Mouse (Mus musculus) embryonic facial prominence, embryonic 12.5 days (tissue): Measurements from ENCODE around the gene Susd5. TPM values are rescaled to one million over a fixed set of nuclear protein-coding genes. Genes with fewer than 3 reads are reported as not detected.

Experiments used
- ATAC-seq: fragments of 200-750 bp; cut with Nextera tagmentation; 2 replicates; pipeline ENCODE4 v1.8.0; 2017; ENCODE audit not compliant: insufficient number of reproducible peaks, insufficient read depth, low FRiP score, low TSS enrichment
- H3K27ac ChIP-seq: fragments of 300-500 bp; sonication (generic); 2 replicates; pipeline ENCODE4 v1.5.1; 2016; ENCODE audit warnings: mild to moderate bottlenecking
- H3K27me3 ChIP-seq: fragments of 300-500 bp; sonication (generic); 2 replicates; pipeline ENCODE4 v1.6.1; 2016; ENCODE audit warnings: mild to moderate bottlenecking, moderate library complexity
- H3K36me3 ChIP-seq: fragments of 300-500 bp; sonication (generic); 2 replicates; pipeline ENCODE4 v1.6.1; 2016; ENCODE audit warnings: mild to moderate bottlenecking
- H3K4me1 ChIP-seq: fragments of 300-500 bp; sonication (generic); 2 replicates; pipeline ENCODE4 v1.6.1; 2016
- H3K4me2 ChIP-seq: fragments of 300-500 bp; sonication (generic); replicated peaks from 2 replicates; pipeline ENCODE4 v1.6.1; 2016; ENCODE audit warnings: mild to moderate bottlenecking, moderate library complexity
- H3K4me3 ChIP-seq: fragments of 300-500 bp; sonication (generic); 2 replicates; pipeline ENCODE4 v1.5.1; 2016; ENCODE audit warnings: mild to moderate bottlenecking
- H3K9ac ChIP-seq: fragments of 300-500 bp; sonication (generic); 2 replicates; pipeline ENCODE4 v1.6.1; 2016; ENCODE audit warnings: mild to moderate bottlenecking, moderate library complexity
- H3K9me3 ChIP-seq: fragments of 300-500 bp; sonication (generic); 2 replicates; pipeline ENCODE4 v1.6.1; 2016; ENCODE audit warnings: mild to moderate bottlenecking, moderate library complexity
- WGBS: fragments of 180-500 bp; shearing (Covaris S2); methylation state at CpG from one replicate; pipeline ENCODE4 v1.1.7; 2016; 5-methylcytosine and 5-hydroxymethylcytosine counted together
- polyA plus RNA-seq: library from polyadenylated mRNA; unstranded; fragments of >200 nt; fragmentation: Nextera tagmentation; extraction: Ambion mirVana; gene quantifications from 2 replicates; pipeline ENCODE4 v1.2.1, GENCODE M21; 2016

Gene Susd5
- 6.4 and 9.2 TPM in 2 replicates for polyA plus RNA-seq

DNA sequence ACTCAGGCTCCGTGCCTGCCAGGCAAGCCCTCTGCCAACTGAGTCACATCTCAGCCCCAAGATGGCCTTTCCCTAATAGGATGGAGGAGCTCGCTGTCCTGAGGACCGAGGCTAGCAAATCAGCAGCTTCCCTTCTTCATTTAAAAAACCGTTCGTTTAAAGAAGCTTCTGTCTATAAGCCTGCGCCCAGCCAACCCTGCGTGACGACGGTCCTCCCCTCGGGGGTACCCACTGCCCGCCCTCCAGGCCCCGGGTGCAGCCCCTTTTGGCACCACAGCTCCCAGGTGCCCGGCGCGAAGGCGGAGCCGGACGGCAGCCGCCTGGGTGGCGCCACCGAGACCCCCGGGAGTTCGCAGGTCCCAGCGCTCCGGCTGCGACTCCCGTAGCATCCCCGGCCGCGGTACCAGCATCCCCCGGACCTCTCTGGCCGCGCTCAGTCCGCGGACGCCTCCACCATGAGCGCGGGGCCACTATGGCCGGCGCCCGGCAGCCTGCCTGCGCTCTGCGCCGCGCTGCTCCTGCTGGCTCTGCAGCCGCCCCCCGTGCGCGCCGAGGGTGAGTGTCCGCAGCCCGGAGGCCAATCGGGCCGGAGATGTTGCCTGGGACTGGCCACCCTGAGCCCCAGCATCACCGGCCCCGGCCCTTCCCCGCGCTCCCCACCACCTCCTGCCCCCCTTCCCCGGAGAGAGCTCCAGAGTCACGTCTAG, at the start of gene Susd5:
Gene Susd5, plus strand, starts transcription at position 51 of the 707 bp plus-strand sequence.
- WGBS = 1% methylated on average over 60 of the region's 60 CpGs
- Histone ChIP-seq H3K27me3 (peaks cover 46% of the 10 kb centered on the region), H3K9me3 (no peaks in the 10 kb centered on the region), H3K9ac (peak within 1 kb of the TSS; percentile 56), H3K36me3 (no peaks in the 10 kb centered on the region), H3K4me1 (no peaks in the 10 kb centered on the region), H3K4me2 (peak within 1 kb of the TSS; percentile 92), H3K4me3 (peak within 1 kb of the TSS; percentile 54), H3K27ac (no peak within 1 kb of the TSS)
- ATAC-seq = peak; percentile 76; the same call in 1 of the 2 replicates

DNA sequence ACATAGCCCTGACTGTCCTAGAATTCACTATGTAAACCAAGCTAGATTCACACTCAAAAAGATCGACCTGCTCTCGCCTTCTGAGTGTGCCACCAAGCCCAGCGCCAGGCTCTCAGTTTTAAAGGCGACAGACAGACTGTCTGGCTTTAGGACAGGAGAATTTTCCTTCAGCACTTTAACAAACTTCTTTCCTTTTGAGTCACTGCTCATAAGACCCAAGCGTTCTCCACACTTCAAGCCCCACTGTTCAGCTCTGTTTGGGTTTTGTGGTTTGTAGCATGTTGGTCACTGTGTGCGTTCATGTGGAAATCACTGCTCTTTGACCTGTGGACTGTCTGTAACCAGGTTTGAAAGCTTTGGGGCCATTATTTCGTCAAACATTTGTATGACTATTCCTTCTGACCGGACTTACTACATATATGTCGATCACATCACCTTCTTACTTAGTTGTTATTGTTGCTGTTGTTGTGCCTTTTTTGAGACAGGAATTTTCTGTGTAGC, 49.0 kb upstream of the Susd5 start:
- Histone ChIP-seq H3K27me3 (no peaks in the 10 kb centered on the region), H3K4me1 (no peaks in the 10 kb centered on the region), H3K4me3 (no peak overlapping the region), H3K4me2 (no peak overlapping the region), H3K36me3 (no peaks in the 10 kb centered on the region), H3K27ac (no peak overlapping the region), H3K9me3 (no peaks in the 10 kb centered on the region), H3K9ac (no peak overlapping the region)
- ATAC-seq = no peak
- 90% methylated on average over 9 of the region's 9 CpGs for WGBS

DNA sequence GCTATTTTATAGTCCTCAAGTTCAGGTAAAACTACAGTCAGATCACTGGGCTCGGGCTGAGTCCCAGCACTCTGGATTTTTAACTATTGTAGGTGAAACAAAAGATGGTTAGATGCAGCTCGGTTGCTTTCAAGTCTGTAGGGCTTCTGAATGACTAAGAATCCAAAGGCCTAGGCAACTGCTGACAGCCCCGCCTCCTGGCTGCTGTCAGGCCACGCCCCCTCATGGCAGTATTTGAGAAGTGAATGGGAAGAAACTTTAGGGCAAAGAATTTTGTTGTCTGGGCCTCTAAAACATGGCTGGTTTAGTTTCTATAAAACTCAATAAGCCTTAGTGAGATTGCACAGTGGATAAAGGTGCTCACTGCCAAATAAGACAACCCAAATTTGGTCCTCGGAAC, 47.4 kb upstream of the Susd5 start:
- no peaks in the 10 kb centered on the region for H3K36me3 ChIP-seq
- no peak overlapping the region for H3K9ac ChIP-seq
- H3K27ac ChIP-seq = no peak overlapping the region
- H3K4me1 ChIP-seq = no peaks in the 10 kb centered on the region
- 54% methylated on average over 5 of the region's 5 CpGs for WGBS
- H3K27me3 ChIP-seq = no peaks in the 10 kb centered on the region
- H3K9me3 ChIP-seq = no peaks in the 10 kb centered on the region
- H3K4me2 ChIP-seq = no peak overlapping the region
- ATAC-seq = no peak
- H3K4me3 ChIP-seq = no peak overlapping the region

DNA sequence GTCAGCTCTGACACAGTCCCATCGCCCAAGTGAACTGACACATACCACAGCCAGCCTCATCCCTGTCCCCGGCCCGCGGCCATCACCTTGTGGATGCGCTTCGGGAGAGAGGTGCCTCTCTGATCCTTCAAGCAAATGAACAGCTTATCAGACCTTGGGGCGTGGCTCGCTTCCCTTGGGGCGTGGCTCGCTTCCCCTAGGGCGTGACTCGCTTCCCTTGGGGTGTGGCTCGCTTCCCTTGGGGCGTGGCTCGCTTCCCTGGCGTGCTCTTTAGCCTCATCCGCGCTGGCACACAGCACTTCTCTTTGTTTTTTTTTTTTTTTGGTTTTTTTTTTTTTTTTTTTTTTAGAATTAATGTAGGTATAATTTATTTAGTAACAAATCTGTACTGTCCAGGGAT, 45.7 kb upstream of the Susd5 start:
- no peak overlapping the region for H3K4me3 ChIP-seq
- ATAC-seq = no peak
- 65% methylated on average over 18 of the region's 18 CpGs for WGBS
- no peaks in the 10 kb centered on the region for H3K36me3 ChIP-seq
- H3K4me2 ChIP-seq = no peak overlapping the region
- no peak overlapping the region for H3K9ac ChIP-seq
- H3K9me3 ChIP-seq = no peaks in the 10 kb centered on the region
- no peaks in the 10 kb centered on the region for H3K27me3 ChIP-seq
- no peak overlapping the region for H3K27ac ChIP-seq
- H3K4me1 ChIP-seq = no peaks in the 10 kb centered on the region

DNA sequence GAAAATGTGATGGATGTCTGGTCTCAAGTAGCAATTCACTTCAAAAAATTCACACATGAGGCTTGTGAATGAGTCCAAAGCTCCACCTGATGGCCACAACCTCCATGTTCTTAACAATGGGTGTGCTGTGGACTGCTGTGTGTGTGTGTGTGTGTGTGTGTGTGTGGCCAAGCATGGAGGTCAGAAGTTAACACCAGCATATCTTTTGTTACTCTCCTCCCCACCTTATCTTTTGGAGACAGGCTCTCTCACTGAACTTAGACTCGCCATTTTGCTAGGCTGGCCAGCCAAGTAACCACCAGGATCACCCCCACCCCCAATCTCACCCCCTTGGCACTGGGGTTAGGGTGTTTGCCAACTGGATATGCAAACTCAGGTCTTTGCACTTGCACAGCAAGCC, 42.9 kb upstream of the Susd5 start:
- WGBS = 83% methylated on average over 1 of the region's 1 CpGs
- Histone ChIP-seq H3K9ac (no peak overlapping the region), H3K4me2 (no peak overlapping the region)

DNA sequence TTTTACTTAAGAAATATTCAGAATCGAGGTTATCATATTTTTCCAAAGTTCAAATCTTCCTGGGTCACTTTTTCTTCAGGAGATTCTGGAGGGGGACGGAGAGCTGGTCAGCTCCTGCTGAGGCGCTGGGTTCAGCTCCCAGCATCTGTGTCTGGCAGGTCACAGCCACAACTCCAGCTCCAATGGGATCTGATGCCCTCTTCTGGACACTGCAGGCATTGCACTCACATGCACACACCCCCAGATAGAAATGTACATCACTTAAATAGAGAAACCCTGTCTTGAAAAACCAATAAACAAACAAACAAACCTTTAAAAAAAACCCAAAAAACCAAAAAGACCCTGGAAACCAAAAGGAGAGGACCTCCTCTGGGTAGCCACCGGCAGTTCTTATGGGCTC, 41.2 kb upstream of the Susd5 start:
- Histone ChIP-seq H3K4me1 (no peaks in the 10 kb centered on the region), H3K27me3 (no peaks in the 10 kb centered on the region), H3K9ac (no peak overlapping the region), H3K4me3 (no peak overlapping the region), H3K27ac (no peak overlapping the region), H3K36me3 (no peaks in the 10 kb centered on the region), H3K9me3 (no peaks in the 10 kb centered on the region), H3K4me2 (no peak overlapping the region)
- WGBS = 86% methylated on average over 4 of the region's 4 CpGs
- ATAC-seq = no peak

More for the DNA sequence above, 42.9 kb upstream of the Susd5 start:
- Histone ChIP-seq H3K36me3 (no peaks in the 10 kb centered on the region), H3K9me3 (no peaks in the 10 kb centered on the region), H3K4me1 (no peaks in the 10 kb centered on the region), H3K27me3 (no peaks in the 10 kb centered on the region), H3K27ac (no peak overlapping the region), H3K4me3 (no peak overlapping the region)
- no peak for ATAC-seq

DNA sequence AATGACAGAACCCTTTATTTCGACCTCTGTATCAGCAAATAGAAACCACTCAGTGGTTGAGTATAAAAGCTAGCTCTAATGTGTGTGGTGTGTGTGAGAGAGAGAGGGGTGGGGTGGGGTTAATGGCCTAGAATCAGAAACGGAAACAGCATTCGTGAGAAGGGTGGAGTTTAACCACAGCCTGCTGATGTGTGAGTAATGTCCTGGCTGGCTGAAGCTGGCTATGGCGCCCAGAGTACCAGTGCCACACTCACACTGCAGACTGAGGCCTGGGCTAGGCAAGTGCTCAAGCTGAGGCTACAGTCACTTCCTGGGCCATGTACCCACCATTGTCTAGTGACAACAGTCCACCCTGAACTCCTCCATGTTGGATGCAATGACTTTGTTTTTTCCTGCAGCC, 40.5 kb upstream of the Susd5 start:
- Histone ChIP-seq H3K4me2 (no peak overlapping the region), H3K9me3 (no peaks in the 10 kb centered on the region), H3K4me1 (no peaks in the 10 kb centered on the region), H3K27me3 (no peaks in the 10 kb centered on the region), H3K4me3 (no peak overlapping the region), H3K9ac (no peak overlapping the region), H3K27ac (no peak overlapping the region), H3K36me3 (no peaks in the 10 kb centered on the region)
- ATAC-seq = no peak
- 81% methylated on average over 4 of the region's 4 CpGs for WGBS

DNA sequence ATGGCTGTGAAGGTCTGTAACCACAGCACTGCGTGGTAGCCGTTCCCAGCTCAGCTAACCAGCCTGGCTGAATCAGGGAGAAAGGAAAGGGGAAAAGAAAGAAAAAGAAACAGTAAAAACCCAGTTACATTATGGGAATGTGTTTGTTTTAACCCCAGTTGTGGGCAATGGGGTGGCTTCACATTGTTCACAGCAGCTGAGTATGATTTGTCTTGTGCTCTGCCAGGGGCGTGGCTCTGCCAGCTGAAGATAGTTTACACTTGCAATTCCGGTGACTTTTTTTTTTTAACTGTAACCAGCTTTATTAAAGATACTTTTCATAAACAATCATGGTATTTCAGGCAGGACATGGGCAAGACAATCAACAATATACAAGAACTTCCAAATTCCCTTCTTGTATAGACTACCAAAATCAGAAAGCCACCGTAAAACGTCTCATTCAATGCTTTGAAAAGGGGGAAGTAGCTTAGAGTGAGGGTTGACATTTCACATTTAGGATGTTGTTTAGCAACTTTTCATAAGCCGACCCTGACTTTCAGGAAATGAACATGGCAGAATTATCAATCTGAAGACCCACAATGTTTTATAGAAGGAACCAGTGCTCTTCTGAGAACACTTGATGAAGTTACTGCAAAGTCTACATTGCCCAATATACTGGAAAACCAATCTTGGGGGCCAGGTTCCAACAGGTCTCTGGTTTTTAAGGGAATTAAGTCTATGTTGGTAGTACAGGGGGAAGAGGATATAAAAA, 37.8 kb upstream of the Susd5 start:
- Histone ChIP-seq H3K4me3 (no peak overlapping the region), H3K27ac (no peak overlapping the region), H3K9ac (no peak overlapping the region), H3K36me3 (no peaks in the 10 kb centered on the region), H3K9me3 (no peaks in the 10 kb centered on the region), H3K27me3 (no peaks in the 10 kb centered on the region), H3K4me2 (no peak overlapping the region), H3K4me1 (no peaks in the 10 kb centered on the region)
- no peak for ATAC-seq
- WGBS = 87% methylated on average over 7 of the region's 7 CpGs

DNA sequence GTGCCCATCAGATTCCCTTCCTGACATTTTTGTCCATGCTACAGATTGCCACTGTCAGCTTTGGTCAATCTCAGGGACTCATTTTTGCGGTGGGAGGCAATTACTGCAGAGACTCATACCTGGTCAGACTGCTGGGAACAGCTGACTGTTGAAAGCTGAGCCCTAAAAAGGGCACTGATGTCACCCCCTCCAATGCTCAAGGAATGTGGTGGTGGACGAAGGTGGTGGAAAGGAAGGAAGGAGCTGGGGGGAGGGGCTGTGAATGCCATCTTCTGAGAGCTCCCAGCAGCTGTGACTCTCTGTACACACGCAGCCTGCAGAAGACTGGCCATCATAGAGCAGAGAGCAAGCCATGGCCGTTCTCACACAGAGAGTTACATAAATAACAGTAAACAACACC, 34.8 kb upstream of the Susd5 start:
- no peaks in the 10 kb centered on the region for H3K9me3 ChIP-seq
- H3K4me2 ChIP-seq = no peak overlapping the region
- H3K36me3 ChIP-seq = no peaks in the 10 kb centered on the region
- H3K4me1 ChIP-seq = peaks cover 9% of the 10 kb centered on the region
- no peak for ATAC-seq
- H3K9ac ChIP-seq = no peak overlapping the region
- H3K27me3 ChIP-seq = no peaks in the 10 kb centered on the region
- WGBS = 36% methylated on average over 4 of the region's 4 CpGs
- H3K27ac ChIP-seq = no peak overlapping the region
- no peak overlapping the region for H3K4me3 ChIP-seq

DNA sequence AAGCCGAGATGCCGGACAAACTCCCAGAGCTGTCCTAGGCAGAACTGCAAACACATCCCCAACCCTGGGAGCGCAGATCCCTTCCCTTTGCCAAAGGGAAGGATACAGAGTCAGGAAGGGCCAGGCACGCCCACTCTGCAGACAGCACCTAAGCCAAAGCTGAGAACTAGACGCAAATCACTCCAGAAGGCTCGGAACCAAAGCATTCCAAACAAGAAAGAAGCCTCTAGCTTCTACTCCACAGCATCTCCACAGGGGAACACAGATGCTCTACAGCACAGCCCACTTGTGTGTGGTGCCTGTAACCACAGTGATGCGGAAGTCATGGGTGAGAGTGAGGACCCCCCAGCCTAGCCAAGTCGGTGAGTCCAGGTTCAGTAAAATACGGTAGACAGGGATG, 31.8 kb upstream of the Susd5 start:
- WGBS = 49% methylated on average over 9 of the region's 9 CpGs
- H3K4me2 ChIP-seq = peak overlapping the region; percentile 86
- no peaks in the 10 kb centered on the region for H3K36me3 ChIP-seq
- H3K4me3 ChIP-seq = 0 out of 2 replicates have a peak overlapping the region, but pooled peaks have one; percentile 3
- H3K9ac ChIP-seq = no peak overlapping the region
- H3K27ac ChIP-seq = no peak overlapping the region
- ATAC-seq = no peak
- H3K27me3 ChIP-seq = no peaks in the 10 kb centered on the region
- peaks cover 9% of the 10 kb centered on the region for H3K4me1 ChIP-seq
- no peaks in the 10 kb centered on the region for H3K9me3 ChIP-seq

DNA sequence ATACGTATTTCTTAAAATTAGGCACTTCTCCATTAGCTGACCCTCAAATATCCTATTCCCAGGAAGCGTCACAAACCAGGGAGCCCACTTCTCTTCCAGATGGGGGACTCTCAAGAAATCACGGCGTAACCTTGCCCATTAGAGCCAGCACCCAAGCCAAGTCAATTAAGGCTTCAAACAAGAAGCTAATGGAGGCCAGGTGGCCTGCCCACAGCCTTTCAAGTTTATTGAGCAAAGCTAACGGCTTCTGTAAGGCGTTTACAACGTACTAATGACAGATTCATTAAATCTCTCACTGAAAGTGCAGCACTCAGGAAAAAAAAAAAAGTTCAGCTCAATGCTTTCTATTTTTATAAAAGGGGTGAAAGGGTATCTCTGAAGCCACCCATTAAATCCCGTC, 31.1 kb upstream of the Susd5 start:
- Histone ChIP-seq H3K4me1 (peaks cover 9% of the 10 kb centered on the region), H3K36me3 (no peaks in the 10 kb centered on the region), H3K27me3 (no peaks in the 10 kb centered on the region), H3K4me2 (peak overlapping the region; percentile 86), H3K4me3 (peak overlapping the region; percentile 69), H3K9ac (peak overlapping the region; percentile 64), H3K27ac (no peak overlapping the region), H3K9me3 (no peaks in the 10 kb centered on the region)
- no peak for ATAC-seq
- WGBS = 11% methylated on average over 8 of the region's 8 CpGs
